Mouse (Mus musculus) midbrain, embryonic 16.5 days (tissue): ENCODE data around the gene Frmpd4. TPM values are rescaled to one million over a fixed set of nuclear protein-coding genes. Genes with fewer than 3 reads are reported as not detected.

Experiments used
- ATAC-seq: fragments of 200-750 bp; cut with Nextera tagmentation; 2 replicates; pipeline ENCODE4 v1.8.0; 2017; ENCODE audit warnings: moderate TSS enrichment
- H3K27ac ChIP-seq: fragments of 300-500 bp; sonication (generic); 2 replicates; pipeline ENCODE4 v1.5.1; 2014; ENCODE audit warnings: mild to moderate bottlenecking, low read length, mixed read lengths
- H3K27me3 ChIP-seq: fragments of 300-500 bp; sonication (generic); 2 replicates; pipeline ENCODE4 v1.6.1; 2014; ENCODE audit warnings: low read depth, low read length, mixed read lengths; ENCODE audit not compliant: control insufficient read depth, insufficient read depth
- H3K36me3 ChIP-seq: fragments of 300-500 bp; sonication (generic); 2 replicates; pipeline ENCODE4 v1.6.1; 2014; ENCODE audit warnings: mild to moderate bottlenecking, low read length, moderate library complexity, mixed read lengths; ENCODE audit not compliant: control insufficient read depth, insufficient read depth
- H3K4me1 ChIP-seq: fragments of 300-500 bp; sonication (generic); 2 replicates; pipeline ENCODE4 v1.6.1; 2014; ENCODE audit warnings: mild to moderate bottlenecking, low read length, mixed read lengths; ENCODE audit not compliant: control insufficient read depth, insufficient read depth
- H3K4me2 ChIP-seq: fragments of 300-500 bp; sonication (generic); 2 replicates; pipeline ENCODE4 v1.6.1; 2014; ENCODE audit warnings: mild to moderate bottlenecking, low read length, mixed read lengths
- H3K4me3 ChIP-seq: fragments of 300-500 bp; sonication (generic); 2 replicates; pipeline ENCODE4 v1.5.1; 2014; ENCODE audit warnings: low read depth, mild to moderate bottlenecking, low read length, moderate library complexity, mixed read lengths
- H3K9ac ChIP-seq: fragments of 300-500 bp; sonication (generic); 2 replicates; pipeline ENCODE4 v1.6.1; 2014; ENCODE audit warnings: low read depth, low read length, mixed read lengths
- H3K9me3 ChIP-seq: fragments of 300-500 bp; sonication (generic); replicated peaks from 2 replicates; pipeline ENCODE4 v1.6.1; 2014; ENCODE audit warnings: mild to moderate bottlenecking, low read length, mixed read lengths; ENCODE audit not compliant: control insufficient read depth, poor library complexity, severe bottlenecking
- WGBS: fragments of 180-500 bp; shearing (Covaris S2); extraction: QIAGEN DNeasy Blood & Tissue Kit; methylation state at CpG from one replicate; pipeline ENCODE4 v1.1.7; 2014; 5-methylcytosine and 5-hydroxymethylcytosine counted together
- polyA plus RNA-seq: library from polyadenylated mRNA; unstranded; fragments of >200 nt; fragmentation: Nextera tagmentation; extraction: Ambion mirVana; gene quantifications from 2 replicates; pipeline ENCODE4 v1.2.1, GENCODE M21; 2015

The Frmpd4 gene
- polyA plus RNA-seq, 1 experiment from 2014 or later: 2.1 TPM

- no peak overlapping the region for H3K4me2 ChIP-seq
- no peaks in the 10 kb centered on the region for H3K9me3 ChIP-seq
- H3K4me3 ChIP-seq: no peak overlapping the region
These were observed 535.4 kb downstream of the Frmpd4 start for GRCm38 (mm10) chrX:168041589-168041988.

GRCm38 (mm10) chrX:168020574-168021145 lies 556.4 kb downstream of the Frmpd4 start:
- Histone ChIP-seq H3K27ac (no peak overlapping the region), H3K36me3 (no peaks in the 10 kb centered on the region), H3K27me3 (peaks cover 4% of the 10 kb centered on the region), H3K4me1 (no peaks in the 10 kb centered on the region), H3K9ac (no peak overlapping the region), H3K4me3 (no peak overlapping the region), H3K4me2 (no peak overlapping the region), H3K9me3 (no peaks in the 10 kb centered on the region)
- ATAC-seq: no peak
- WGBS: 71% methylated on average over 4 of the region's 4 CpGs

More at GRCm38 (mm10) chrX:168041589-168041988, 535.4 kb downstream of the Frmpd4 start:
- no peak for ATAC-seq
- H3K4me1 ChIP-seq: no peaks in the 10 kb centered on the region
- no peaks in the 10 kb centered on the region for H3K36me3 ChIP-seq
- H3K27ac ChIP-seq: no peak overlapping the region
- H3K27me3 ChIP-seq: peaks cover 2% of the 10 kb centered on the region; the same call in 1 of the 2 replicates
- no peak overlapping the region for H3K9ac ChIP-seq

- H3K9ac ChIP-seq: no peak overlapping the region
- 63% methylated on average over 3 of the region's 3 CpGs for WGBS
- H3K4me2 ChIP-seq: no peak overlapping the region
- H3K4me1 ChIP-seq: no peaks in the 10 kb centered on the region
- no peak for ATAC-seq
- no peak overlapping the region for H3K4me3 ChIP-seq
- H3K27ac ChIP-seq: no peak overlapping the region
- H3K9me3 ChIP-seq: no peaks in the 10 kb centered on the region
- no peaks in the 10 kb centered on the region for H3K36me3 ChIP-seq
- H3K27me3 ChIP-seq: peaks cover 6% of the 10 kb centered on the region
These were observed 559.2 kb downstream of the Frmpd4 start for GRCm38 (mm10) chrX:168017792-168018191.

GRCm38 (mm10) chrX:167984835-167985234 lies 592.2 kb downstream of the Frmpd4 start:
- Histone ChIP-seq H3K36me3 (no peaks in the 10 kb centered on the region), H3K27ac (no peak overlapping the region), H3K4me1 (no peaks in the 10 kb centered on the region), H3K27me3 (no peaks in the 10 kb centered on the region; the same call in 1 of the 2 replicates), H3K9me3 (no peaks in the 10 kb centered on the region), H3K9ac (no peak overlapping the region), H3K4me2 (no peak overlapping the region), H3K4me3 (no peak overlapping the region)
- ATAC-seq: no peak

GRCm38 (mm10) chrX:167951207-167951606 lies 625.8 kb downstream of the Frmpd4 start:
- Histone ChIP-seq H3K4me3 (no peak overlapping the region), H3K27me3 (no peaks in the 10 kb centered on the region; the same call in 1 of the 2 replicates), H3K4me1 (no peaks in the 10 kb centered on the region), H3K9ac (no peak overlapping the region), H3K27ac (no peak overlapping the region), H3K4me2 (no peak overlapping the region), H3K9me3 (no peaks in the 10 kb centered on the region), H3K36me3 (no peaks in the 10 kb centered on the region)
- ATAC-seq: no peak
- WGBS: 90% methylated on average over 2 of the region's 2 CpGs

- H3K36me3 ChIP-seq: no peaks in the 10 kb centered on the region
- no peak overlapping the region for H3K4me3 ChIP-seq
- peaks cover 4% of the 10 kb centered on the region for H3K27me3 ChIP-seq
- H3K4me1 ChIP-seq: no peaks in the 10 kb centered on the region
- no peak overlapping the region for H3K4me2 ChIP-seq
- ATAC-seq: no peak
- no peak overlapping the region for H3K27ac ChIP-seq
- H3K9ac ChIP-seq: no peak overlapping the region
- H3K9me3 ChIP-seq: no peaks in the 10 kb centered on the region
These were observed 667.5 kb downstream of the Frmpd4 start for GRCm38 (mm10) chrX:167909483-167909882.

GRCm38 (mm10) chrX:167901046-167901445 lies 676.0 kb downstream of the Frmpd4 start:
- Histone ChIP-seq H3K9me3 (no peaks in the 10 kb centered on the region), H3K4me2 (no peak overlapping the region), H3K9ac (no peak overlapping the region), H3K4me3 (no peak overlapping the region), H3K27ac (no peak overlapping the region), H3K4me1 (no peaks in the 10 kb centered on the region), H3K36me3 (no peaks in the 10 kb centered on the region), H3K27me3 (no peaks in the 10 kb centered on the region)
- 75% methylated on average over 3 of the region's 3 CpGs for WGBS
- no peak for ATAC-seq

- no peak overlapping the region for H3K9ac ChIP-seq
- H3K4me3 ChIP-seq: no peak overlapping the region
- no peaks in the 10 kb centered on the region for H3K36me3 ChIP-seq
- no peak for ATAC-seq
- H3K27me3 ChIP-seq: 0 out of 2 replicates have a peak, but pooled peaks cover 2% of the 10 kb centered on the region
- H3K4me2 ChIP-seq: no peak overlapping the region
- no peaks in the 10 kb centered on the region for H3K9me3 ChIP-seq
- no peak overlapping the region for H3K27ac ChIP-seq
- H3K4me1 ChIP-seq: no peaks in the 10 kb centered on the region
- WGBS: 39% methylated on average over 5 of the region's 5 CpGs
These were observed 722.2 kb downstream of the Frmpd4 start for GRCm38 (mm10) chrX:167854821-167855220.

GRCm38 (mm10) chrX:167832543-167832942 lies 744.5 kb downstream of the Frmpd4 start:
- H3K9ac ChIP-seq: no peak overlapping the region
- no peak overlapping the region for H3K27ac ChIP-seq
- no peak for ATAC-seq
- H3K36me3 ChIP-seq: no peaks in the 10 kb centered on the region
- H3K4me2 ChIP-seq: no peak overlapping the region
- 38% methylated on average over 2 of the region's 2 CpGs for WGBS
- H3K4me3 ChIP-seq: no peak overlapping the region
- H3K9me3 ChIP-seq: no peaks in the 10 kb centered on the region
- no peaks in the 10 kb centered on the region for H3K4me1 ChIP-seq
- H3K27me3 ChIP-seq: no peaks in the 10 kb centered on the region; the same call in none of the 2 replicates
